Mouse (Mus musculus): Measurements from ENCODE around the gene Prkg2.

The Prkg2 gene

DNA sequence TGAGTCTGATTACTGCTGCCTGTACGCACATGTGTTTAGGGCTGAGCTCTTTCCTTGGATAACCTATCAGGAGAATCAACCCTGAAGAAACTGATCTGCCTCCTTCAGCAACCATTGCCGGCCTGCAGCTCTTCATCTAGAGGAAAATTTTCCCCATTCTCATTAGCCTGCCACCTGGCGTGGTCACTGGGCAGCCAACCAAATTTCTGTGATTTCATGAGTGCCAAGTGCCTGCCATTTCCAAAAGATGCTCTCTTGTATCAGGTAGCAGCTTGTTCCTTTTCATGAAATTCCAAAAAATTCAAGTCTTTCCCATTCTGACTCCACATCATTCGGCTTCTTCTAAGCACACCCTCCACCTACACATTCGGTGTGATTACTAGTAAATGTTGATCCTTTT lies 136.2 kb downstream of the Prkg2 start:
- DNase-seq (ENCODE audit: low spot score in 2 of 2) = no peak

DNA sequence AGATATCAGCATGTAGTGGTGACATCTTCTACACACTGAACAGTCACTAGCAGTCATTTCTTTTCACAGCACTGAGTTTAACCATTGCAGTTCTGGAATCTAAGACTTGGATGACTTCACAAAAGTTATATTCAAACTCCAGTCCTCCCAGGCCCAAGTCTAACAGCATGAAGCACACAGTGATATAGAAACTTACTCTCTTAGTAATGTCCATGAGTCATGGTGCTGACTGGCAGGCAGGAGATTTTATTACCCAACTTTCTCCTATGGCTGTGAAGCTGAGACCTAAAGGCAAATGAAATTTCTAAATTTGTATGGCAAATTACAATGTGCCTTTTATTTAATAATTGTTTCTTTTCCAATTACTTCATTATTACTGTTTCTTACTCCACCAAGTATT lies 139.2 kb downstream of the Prkg2 start:
- DNase-seq (ENCODE audit: low spot score in 2 of 2) = no peak

DNA sequence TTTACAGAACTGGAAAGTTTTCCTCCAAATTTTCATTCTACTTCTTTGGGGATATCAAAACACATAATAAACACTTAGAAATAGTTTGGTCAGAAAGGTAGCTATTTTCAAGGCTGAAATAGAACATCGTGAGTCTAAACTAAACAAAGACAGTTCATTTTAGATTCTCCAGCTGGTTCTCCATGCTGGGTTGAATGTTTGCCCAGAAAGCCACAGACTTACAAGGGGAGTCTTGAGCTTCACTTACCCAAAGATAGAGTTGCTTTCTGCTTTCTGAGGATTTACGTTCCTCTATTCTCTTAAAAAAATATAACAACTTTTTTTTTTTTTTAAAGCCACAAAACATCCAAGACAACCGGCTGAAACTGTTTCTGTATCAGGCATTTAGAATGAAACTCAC lies 142.9 kb downstream of the Prkg2 start:
- DNase-seq (ENCODE audit: low spot score in 2 of 2) = no peak

GRCm38 (mm10) chr5:98890544-98891050 lies 146.6 kb downstream of the Prkg2 start:
- DNase-seq (ENCODE audit: low spot score in 2 of 2) = no peak

DNA sequence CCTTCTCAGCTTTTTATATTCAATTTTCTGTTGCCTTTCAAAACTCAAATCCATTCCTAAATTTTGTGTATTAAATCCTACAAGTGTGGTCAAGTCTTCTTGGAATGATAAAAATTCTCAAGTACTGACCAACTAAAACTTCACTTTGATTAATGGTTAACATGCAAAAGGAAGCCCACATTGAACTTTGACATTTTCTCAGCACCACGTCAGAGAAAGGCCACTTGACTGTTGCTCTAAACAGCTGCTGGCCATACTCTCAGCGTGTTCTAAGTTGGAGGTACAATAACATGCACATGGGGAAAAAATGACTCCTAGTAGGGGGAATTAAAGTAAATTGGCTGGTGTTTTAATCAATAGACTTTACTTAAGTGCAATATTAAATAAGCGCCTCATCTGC lies 155.1 kb downstream of the Prkg2 start:
- DNase-seq (ENCODE audit: low spot score in 2 of 2) = no peak
